Mouse (Mus musculus): ENCODE measurements around the gene Ldlrad3.

- TF ChIP-seq CTCF (IDR thresholded peaks at IDR 0.05; ENCODE audit: low read depth) (no peak), EP300 (IDR thresholded peaks at IDR 0.05; ENCODE audit: low read depth) (no peak)
These were observed 68.8 kb downstream of the Ldlrad3 start for GRCm38 (mm10) chr2:102117402-102117760.

Measured in liver, postnatal 0 days (tissue).